Mouse (Mus musculus) embryonic fibroblast, embryonic 13.5 days (primary cell): ENCODE results near the gene Mpped1. TPM values are rescaled to one million over a fixed set of nuclear protein-coding genes. Genes with fewer than 3 reads are reported as not detected.

Source experiments
- H3K27ac ChIP-seq: 2 replicates; pipeline ENCODE4 v1.5.1; 2012; ENCODE audit warnings: low read length, control low read depth, inconsistent platforms; ENCODE audit not compliant: insufficient read depth
- H3K4me1 ChIP-seq: 2 replicates; pipeline ENCODE4 v1.6.1; 2011; ENCODE audit warnings: low read length; ENCODE audit not compliant: control insufficient read depth, insufficient read depth
- H3K4me3 ChIP-seq: 2 replicates; pipeline ENCODE4 v1.5.1; 2011; ENCODE audit warnings: mild to moderate bottlenecking, control low read depth, low read length; ENCODE audit not compliant: insufficient read depth
- CTCF ChIP-seq: IDR thresholded peaks from 2 replicates; pipeline ENCODE4 v1.5.1; 2011; ENCODE audit warnings: mild to moderate bottlenecking, control low read depth, low read length, moderate library complexity, borderline replicate concordance; ENCODE audit not compliant: insufficient read depth
- POLR2A ChIP-seq: IDR thresholded peaks from 2 replicates; pipeline ENCODE4 v1.6.1; 2011; ENCODE audit warnings: low read depth, mild to moderate bottlenecking, control low read depth, low read length, moderate library complexity
- polyA plus RNA-seq: library from polyadenylated mRNA; stranded (reverse); fragments of >200 nt; gene quantifications from 2 replicates; pipeline ENCODE4 v1.2.4, GENCODE M21; 2011; ENCODE audit warnings: low read depth; ENCODE audit not compliant: missing spikeins, insufficient read length

Mpped1 gene
- polyA plus RNA-seq, 1 experiment = not detected

- H3K27ac ChIP-seq = no peak overlapping the region
- no peaks in the 10 kb centered on the region for H3K4me1 ChIP-seq
- no peak for TF ChIP-seq CTCF
- no peak for TF ChIP-seq POLR2A
- H3K4me3 ChIP-seq = no peak overlapping the region
Measured at GRCm38 (mm10) chr15:83765388-83766029, 13.8 kb upstream of the Mpped1 start.

- no peaks in the 10 kb centered on the region for H3K4me1 ChIP-seq
- TF ChIP-seq CTCF (no peak), POLR2A (no peak)
- no peak overlapping the region for H3K27ac ChIP-seq
- H3K4me3 ChIP-seq = no peak overlapping the region
Measured at GRCm38 (mm10) chr15:83771346-83772053, 7.8 kb upstream of the Mpped1 start.

DNA sequence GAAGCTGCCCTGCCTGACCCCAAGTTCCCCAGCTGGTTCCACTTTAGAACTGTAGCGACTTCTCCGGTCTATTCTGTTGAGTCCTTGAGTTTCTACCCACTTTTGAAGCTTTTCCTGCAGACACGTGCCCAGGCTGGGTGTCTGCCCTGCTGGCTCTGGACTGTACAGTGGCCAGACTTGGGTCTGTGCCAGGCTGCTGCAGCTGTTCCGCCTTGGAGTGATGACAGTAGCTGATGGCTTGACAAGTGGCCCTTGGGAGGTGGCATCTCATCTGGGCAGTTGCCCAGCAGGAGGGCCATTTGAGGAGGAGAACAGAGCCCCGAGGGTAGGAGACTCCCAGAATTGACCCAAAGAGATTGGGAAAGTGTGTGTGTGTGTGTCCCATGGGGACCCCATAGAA lies 6.8 kb upstream of the Mpped1 start:
- TF ChIP-seq POLR2A (no peak), CTCF (no peak)
- Histone ChIP-seq H3K4me3 (no peak overlapping the region), H3K27ac (no peak overlapping the region), H3K4me1 (no peaks in the 10 kb centered on the region)

- TF ChIP-seq CTCF (no peak), POLR2A (no peak)
- Histone ChIP-seq H3K27ac (no peak overlapping the region), H3K4me1 (no peaks in the 10 kb centered on the region), H3K4me3 (no peak overlapping the region)
Measured at GRCm38 (mm10) chr15:83772953-83773352, 6.3 kb upstream of the Mpped1 start.

GRCm38 (mm10) chr15:83774922-83775321 lies 4.3 kb upstream of the Mpped1 start:
- Histone ChIP-seq H3K4me1 (no peaks in the 10 kb centered on the region), H3K4me3 (no peak overlapping the region), H3K27ac (no peak overlapping the region)
- TF ChIP-seq POLR2A (no peak), CTCF (no peak)

- TF ChIP-seq POLR2A (no peak), CTCF (no peak)
- Histone ChIP-seq H3K4me1 (no peaks in the 10 kb centered on the region), H3K4me3 (no peak overlapping the region), H3K27ac (no peak overlapping the region)
Measured at GRCm38 (mm10) chr15:83776265-83777000, 2.8 kb upstream of the Mpped1 start.

DNA sequence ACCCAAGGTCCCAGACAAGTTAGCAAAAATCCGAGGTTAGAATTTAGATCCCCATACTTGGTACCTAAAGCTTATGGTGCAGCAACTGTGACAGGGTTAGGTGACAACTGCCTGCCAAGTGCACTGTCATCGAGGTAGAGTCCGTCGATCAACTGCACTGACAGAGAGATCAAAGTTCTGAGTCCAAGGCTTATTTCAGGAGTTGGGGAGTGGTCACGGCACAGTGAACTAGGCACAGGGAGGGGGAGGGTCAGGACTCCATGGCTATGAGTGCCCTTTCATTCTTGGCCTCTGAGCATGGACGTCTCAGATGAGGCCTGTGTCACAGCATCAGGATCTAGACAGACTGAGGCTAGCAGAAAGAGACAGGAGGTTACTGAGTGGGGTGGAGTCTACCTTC lies 1.8 kb upstream of the Mpped1 start:
- TF ChIP-seq CTCF (no peak), POLR2A (no peak)
- Histone ChIP-seq H3K4me3 (no peak overlapping the region), H3K4me1 (no peaks in the 10 kb centered on the region), H3K27ac (no peak overlapping the region)

- H3K4me1 ChIP-seq = no peaks in the 10 kb centered on the region
- no peak overlapping the region for H3K4me3 ChIP-seq
- no peak for TF ChIP-seq CTCF
- TF ChIP-seq POLR2A = no peak
- no peak overlapping the region for H3K27ac ChIP-seq
Measured at GRCm38 (mm10) chr15:83779855-83780740, 831 bp downstream of the Mpped1 start.

DNA sequence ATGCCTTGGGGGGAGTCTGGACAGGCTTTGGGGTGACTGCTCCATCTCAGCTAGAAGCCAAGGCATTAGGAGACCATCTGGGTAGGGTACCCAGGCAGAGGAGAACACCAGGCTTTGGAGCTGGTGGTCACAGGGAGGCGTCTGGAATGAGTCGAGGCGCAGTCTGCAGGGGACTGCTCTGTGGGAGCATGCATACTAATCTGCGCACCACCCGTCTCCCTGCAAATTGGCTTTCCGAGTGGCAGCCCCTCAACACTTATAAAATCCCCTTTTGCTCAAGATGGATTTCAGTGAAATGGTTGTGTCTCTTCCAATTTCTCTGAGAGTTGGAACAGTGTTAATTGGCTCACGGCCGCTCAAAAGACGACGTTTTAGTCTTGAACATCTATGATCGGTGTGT lies 2.0 kb downstream of the Mpped1 start:
- TF ChIP-seq POLR2A (no peak), CTCF (no peak)
- no peak overlapping the region for H3K27ac ChIP-seq
- no peak overlapping the region for H3K4me3 ChIP-seq
- no peaks in the 10 kb centered on the region for H3K4me1 ChIP-seq

- no peak for TF ChIP-seq CTCF
- TF ChIP-seq POLR2A = no peak
- Histone ChIP-seq H3K4me1 (no peaks in the 10 kb centered on the region), H3K27ac (no peak overlapping the region), H3K4me3 (no peak overlapping the region)
Measured at GRCm38 (mm10) chr15:83782284-83782683, 3.0 kb downstream of the Mpped1 start.
